Mouse (Mus musculus): ENCODE measurements at regions not wholly inside any gene's neighbourhood (a gene's known extent, or its start where the extent isn't known, plus 50 kb on each side); places are given as distances from the start of the nearest gene placed in this dataset.

- TF ChIP-seq CTCF (IDR thresholded peaks at IDR 0.05; ENCODE audit: borderline replicate concordance, insufficient read depth, low read length) (no peak), POLR2A (IDR thresholded peaks at IDR 0.05; ENCODE audit: low read depth, low read length) (no peak)
Observed at GRCm38 (mm10) chr16:71857877-71858276, 450.2 kb upstream of the Robo1 start.

Data from embryonic fibroblast, embryonic 13.5 days (primary cell).